ENCODE assay signal across 9 mouse cellular contexts in the genomic region with DNA sequence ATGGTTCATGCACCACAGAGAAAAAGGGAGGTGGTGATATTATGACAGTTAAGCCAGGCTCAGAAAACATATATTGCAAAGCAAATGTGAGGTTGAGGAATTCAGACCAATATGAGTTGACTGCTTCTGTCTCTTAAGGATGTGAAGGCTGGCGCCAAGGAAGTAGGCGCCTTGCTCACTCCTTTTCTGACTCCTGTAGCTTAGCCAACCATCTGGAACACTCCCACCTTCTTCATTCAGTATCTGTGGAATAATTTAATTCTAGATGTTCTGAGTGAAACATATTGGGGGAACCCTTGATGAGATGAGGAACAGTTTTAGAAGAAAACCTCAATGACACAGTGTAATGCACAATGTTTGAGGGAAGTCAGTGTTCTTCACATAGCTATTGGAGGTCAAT.
"Had no signal": no experiment of that assay in that cellular context is flagged by ENCODE, and none has a peak within 500 bp of the region (broad histone marks: within the 10 kb centered on the region; RNA-seq: fewer than 3 reads in every experiment).

No protein-coding gene starts in this region.

- DNase-seq: kidney, adult 2 months; kidney, postnatal 25 days; left cerebral cortex, postnatal 4 days; liver, postnatal 0 days; lung, embryonic 14.5 days; retina, postnatal 1 day; spleen, adult 18-20 months; thymus, adult 2 months; thymus, postnatal 14 days had no signal
